Mouse (Mus musculus) brain, embryonic 14.5 days (tissue): Measurements from ENCODE around the gene Clmn. TPM values are rescaled to one million over a fixed set of nuclear protein-coding genes. Genes with fewer than 3 reads are reported as not detected.

Experiments
- DNase-seq: peaks from one replicate; pipeline ENCODE4 v3.0.0-alpha.2; 2011; ENCODE audit warnings: low read depth
- CTCF ChIP-seq: fragments of 200-500 bp; IDR thresholded peaks from 2 replicates; pipeline ENCODE4 v1.5.1; 2012; ENCODE audit warnings: inconsistent platforms, mild to moderate bottlenecking, moderate library complexity, borderline replicate concordance; ENCODE audit not compliant: insufficient read depth, insufficient read length; ENCODE audit errors: extremely low read depth
- POLR2A ChIP-seq: fragments of 200-500 bp; IDR thresholded peaks from 2 replicates; pipeline ENCODE4 v1.6.1; 2012; ENCODE audit warnings: mild to moderate bottlenecking, inconsistent platforms, borderline replicate concordance; ENCODE audit not compliant: poor library complexity, insufficient read depth, insufficient read length, severe bottlenecking; ENCODE audit errors: extremely low read depth
- polyA plus RNA-seq: library from polyadenylated mRNA; depleted of rRNA; stranded (reverse); fragments of >200 nt; gene quantifications from 2 replicates; pipeline ENCODE4 v1.2.3, GENCODE M21; 2012

Clmn gene
- polyA plus RNA-seq, 1 experiment: 3.2 TPM

- DNase-seq: no peak
- TF ChIP-seq POLR2A (no peak), CTCF (no peak)
These were observed 56.3 kb downstream of the Clmn start for GRCm38 (mm10) chr12:104808421-104809067.

- TF ChIP-seq CTCF: no peak
- TF ChIP-seq POLR2A: no peak
- DNase-seq: peak; percentile 50
These were observed 58.0 kb downstream of the Clmn start for GRCm38 (mm10) chr12:104806680-104807375.

DNA sequence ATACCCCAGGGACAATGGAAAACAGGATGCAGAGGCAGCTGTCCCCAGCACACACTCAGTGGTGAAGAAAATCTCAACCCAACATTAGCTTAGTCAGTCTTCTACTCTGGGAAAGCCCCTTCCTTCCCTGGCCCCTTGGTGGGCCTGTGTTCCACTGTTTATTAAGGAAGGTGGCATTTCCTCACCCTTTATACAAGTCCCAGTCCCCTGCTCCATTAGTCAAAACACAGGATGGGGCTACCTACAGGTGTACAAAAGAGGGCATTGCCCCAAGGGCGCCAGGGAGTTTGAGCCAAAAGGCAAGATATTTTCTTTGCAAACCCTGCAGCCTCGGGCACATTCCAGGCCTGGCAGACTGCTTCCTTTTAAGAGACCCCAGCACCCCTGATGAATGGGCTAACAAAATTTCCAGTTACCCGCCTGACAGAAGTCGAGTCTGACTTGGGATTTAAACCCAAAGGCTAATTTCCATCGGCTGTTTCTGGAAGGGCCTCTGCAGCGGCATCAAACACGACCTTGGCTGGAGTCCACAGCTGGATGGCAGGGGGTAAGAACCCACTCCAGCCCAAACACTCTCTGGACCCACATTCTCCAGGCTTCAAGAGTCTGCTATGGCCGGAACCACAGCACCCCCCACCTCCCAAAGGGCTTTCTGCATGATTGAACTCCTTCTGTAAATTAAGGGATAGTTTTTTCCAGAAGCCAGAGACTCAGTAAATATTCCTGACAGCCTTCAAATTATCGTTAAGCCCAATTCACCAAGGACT lies 63.2 kb downstream of the Clmn start:
- no peak for DNase-seq
- TF ChIP-seq POLR2A (no peak), CTCF (no peak)

GRCm38 (mm10) chr12:104799365-104799764 lies 65.5 kb downstream of the Clmn start:
- DNase-seq: no peak
- TF ChIP-seq CTCF (no peak), POLR2A (no peak)

- no peak for TF ChIP-seq CTCF
- no peak for TF ChIP-seq POLR2A
- DNase-seq: no peak
These were observed 67.0 kb downstream of the Clmn start for GRCm38 (mm10) chr12:104797905-104798304.

DNA sequence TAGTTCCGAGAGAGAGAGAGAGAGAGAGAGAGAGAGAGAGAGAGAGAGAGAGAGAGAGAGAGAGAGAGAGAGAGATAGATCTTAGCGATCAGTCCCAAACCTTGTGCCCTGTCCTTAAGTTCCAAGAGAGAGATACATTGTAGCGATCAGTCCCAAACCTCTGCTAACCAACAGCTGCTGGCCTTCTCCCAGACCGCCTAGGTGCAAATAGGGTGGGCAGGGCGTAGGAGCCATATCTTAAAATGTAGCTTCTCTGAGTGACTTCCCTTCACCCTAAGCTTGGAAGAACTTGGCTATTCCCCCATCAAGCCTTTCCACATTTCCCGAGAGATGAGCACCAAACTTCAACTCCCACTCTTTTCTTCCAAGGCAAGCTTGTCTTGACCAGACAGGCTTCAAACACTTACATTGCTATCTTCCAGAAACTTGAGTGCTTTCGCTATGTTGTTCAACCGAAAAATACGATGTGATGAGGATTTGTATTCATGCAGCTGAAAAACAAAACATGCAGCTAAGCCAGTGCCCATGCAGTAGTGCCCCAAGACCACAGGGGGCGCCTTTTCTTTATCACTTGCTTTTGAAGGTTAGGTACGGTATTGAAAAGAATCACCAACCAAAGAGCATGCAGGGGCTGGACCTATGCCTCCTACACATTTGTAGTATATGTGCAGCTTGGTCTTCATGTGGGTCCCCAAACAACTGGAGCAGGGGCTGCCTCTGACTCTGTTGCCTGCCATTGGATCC lies 68.1 kb downstream of the Clmn start:
- TF ChIP-seq POLR2A (no peak), CTCF (peak; percentile 20; the same call in 1 of the 2 replicates)
- no peak for DNase-seq

DNA sequence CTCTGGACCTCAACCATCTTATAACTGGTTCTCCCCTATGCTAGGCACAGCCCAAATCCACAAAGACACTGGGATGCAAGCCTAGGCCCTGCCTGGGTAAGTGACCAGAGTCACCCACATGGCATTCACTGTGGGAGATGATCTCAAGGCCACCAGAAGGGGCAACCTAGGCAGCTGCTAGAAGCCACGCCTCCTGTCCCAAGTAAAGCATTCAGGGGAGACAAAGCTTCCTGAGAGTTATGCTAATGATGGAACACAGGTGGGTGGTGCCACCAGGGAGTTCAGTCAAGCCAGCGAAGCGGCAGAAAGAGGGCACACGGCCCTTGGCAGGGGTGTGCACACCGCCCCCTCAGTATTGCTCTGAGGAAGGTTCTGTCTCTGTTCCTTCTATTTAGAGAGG lies 69.9 kb downstream of the Clmn start:
- DNase-seq: no peak
- TF ChIP-seq CTCF: no peak
- TF ChIP-seq POLR2A: no peak

DNA sequence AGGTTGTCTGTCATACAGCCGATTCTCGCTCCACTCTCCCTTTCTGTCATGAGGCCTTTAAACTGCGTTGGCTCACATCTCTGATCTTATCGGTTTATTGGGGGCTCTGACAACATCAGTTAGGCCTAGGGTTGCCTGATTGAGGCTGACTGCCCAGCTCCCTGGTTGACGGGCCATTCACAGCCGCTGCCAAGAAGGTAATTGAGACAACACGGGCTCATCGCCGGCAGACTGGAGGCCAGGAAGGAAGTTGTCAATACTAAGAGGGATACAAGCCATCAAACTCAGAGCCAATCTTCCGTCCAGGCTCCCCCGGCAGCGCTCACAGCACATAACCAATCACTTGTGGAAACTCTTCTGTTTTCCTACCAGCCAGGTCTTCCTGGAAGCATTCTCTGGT lies 71.4 kb downstream of the Clmn start:
- TF ChIP-seq POLR2A (no peak), CTCF (no peak)
- DNase-seq: no peak

GRCm38 (mm10) chr12:104777603-104778002 lies 87.3 kb downstream of the Clmn start:
- DNase-seq: no peak

GRCm38 (mm10) chr12:104771941-104772340 lies 92.9 kb downstream of the Clmn start:
- DNase-seq: peak; percentile 21
- TF ChIP-seq CTCF (peak; percentile 37; the same call in 1 of the 2 replicates), POLR2A (no peak)

More at GRCm38 (mm10) chr12:104777603-104778002, 87.3 kb downstream of the Clmn start:
- no peak for TF ChIP-seq POLR2A
- TF ChIP-seq CTCF: no peak
